Mouse (Mus musculus) MEL (cell line): ENCODE results near the gene Zfp85. TPM values are rescaled to one million over a fixed set of nuclear protein-coding genes. Genes with fewer than 3 reads are reported as not detected.

Experiments
- DNase-seq: peaks from one replicate; pipeline ENCODE4 v3.0.0; 2011; ENCODE audit warnings: low read depth, low spot score
- H3K27ac ChIP-seq: 2 replicates; pipeline ENCODE4 v1.5.1; 2012; ENCODE audit warnings: low read depth, mild to moderate bottlenecking, control low read depth, low read length, moderate library complexity; ENCODE audit not compliant: control insufficient read depth
- H3K27me3 ChIP-seq, 2 experiments: fragments of 150-350 bp in 1 of 2; sonication (generic) in 1 of 2; 2 replicates each; pipeline ENCODE4 v1.6.1; 2012; ENCODE audit warnings: low read length in 2 of 2, mild to moderate bottlenecking in 2 of 2, improper control_type of control experiment in 1 of 2, moderate library complexity in 1 of 2; ENCODE audit not compliant: insufficient read depth in 2 of 2, control insufficient read depth in 1 of 2
- H3K36me3 ChIP-seq, 2 experiments: 2 replicates each; pipeline ENCODE4 v1.6.1; 2012 to 2014; ENCODE audit warnings: low read length in 2 of 2, improper control_type of control experiment in 1 of 2, inconsistent platforms in 1 of 2, mild to moderate bottlenecking in 1 of 2; ENCODE audit not compliant: insufficient read depth in 2 of 2, control insufficient read depth in 1 of 2
- H3K4me1 ChIP-seq, 2 experiments: fragments of 150-350 bp in 1 of 2; sonication (generic) in 1 of 2; 2 replicates each; pipeline ENCODE4 v1.6.1; 2012; ENCODE audit warnings: low read length in 2 of 2, improper control_type of control experiment in 1 of 2, mild to moderate bottlenecking in 1 of 2; ENCODE audit not compliant: insufficient read depth in 2 of 2, control insufficient read depth in 1 of 2
- H3K4me3 ChIP-seq, 2 experiments: fragments of 150-350 bp in 1 of 2; sonication (generic) in 1 of 2; 2 replicates each; pipeline ENCODE4 v1.5.1; 2012; ENCODE audit warnings: low read depth in 2 of 2, low read length in 2 of 2, mild to moderate bottlenecking in 2 of 2, moderate library complexity in 2 of 2, control low read depth in 1 of 2, improper control_type of control experiment in 1 of 2; ENCODE audit not compliant: control insufficient read depth in 1 of 2, insufficient read depth in 1 of 2
- H3K79me2 ChIP-seq: 2 replicates; pipeline ENCODE4 v1.6.1; 2012; ENCODE audit warnings: mild to moderate bottlenecking, low read length, moderate library complexity; ENCODE audit not compliant: control insufficient read depth, poor library complexity, insufficient read depth
- H3K9ac ChIP-seq: 2 replicates; pipeline ENCODE4 v1.6.1; 2012; ENCODE audit warnings: low read depth, mild to moderate bottlenecking, control low read depth, low read length, moderate library complexity; ENCODE audit not compliant: control insufficient read depth, poor library complexity, severe bottlenecking
- H3K9me3 ChIP-seq: fragments of 150-350 bp; sonication (generic); replicated peaks from 2 replicates; pipeline ENCODE4 v1.6.1; 2012; ENCODE audit warnings: mild to moderate bottlenecking, low read length, improper control_type of control experiment, moderate library complexity; ENCODE audit not compliant: insufficient read depth
- BHLHE40 ChIP-seq: IDR thresholded peaks from 2 replicates; pipeline ENCODE4 v1.6.1; 2012; ENCODE audit warnings: low read depth, mild to moderate bottlenecking, inconsistent platforms, low read length, improper control_type of control experiment, borderline replicate concordance
- CHD1 ChIP-seq: IDR thresholded peaks from 2 replicates; pipeline ENCODE4 v1.6.1; 2012; ENCODE audit warnings: low read depth, mild to moderate bottlenecking, inconsistent platforms, low read length, improper control_type of control experiment
- CHD2 ChIP-seq: IDR thresholded peaks from 2 replicates; pipeline ENCODE4 v1.6.1; 2011; ENCODE audit warnings: low read length, improper control_type of control experiment
- E2F4 ChIP-seq: IDR thresholded peaks from 2 replicates; pipeline ENCODE4 v1.6.1; 2011; ENCODE audit warnings: low read depth, low read length, improper control_type of control experiment, borderline replicate concordance
- ELF1 ChIP-seq: IDR thresholded peaks from 2 replicates; pipeline ENCODE4 v1.6.1; 2014; ENCODE audit warnings: low read depth, mild to moderate bottlenecking, inconsistent platforms, low read length, improper control_type of control experiment, moderate library complexity
- EP300 ChIP-seq, 2 experiments: IDR thresholded peaks; 2 replicates each; pipeline ENCODE4 v1.6.1; 2011; ENCODE audit warnings: improper control_type of control experiment in 2 of 2, low read length in 2 of 2, low read depth in 1 of 2, mild to moderate bottlenecking in 1 of 2
- ETS1 ChIP-seq: IDR thresholded peaks from 2 replicates; pipeline ENCODE4 v1.6.1; 2012; ENCODE audit warnings: low read depth, mild to moderate bottlenecking, inconsistent platforms, low read length, improper control_type of control experiment, moderate library complexity
- GATA1 ChIP-seq: IDR thresholded peaks from 2 replicates; pipeline ENCODE4 v1.6.1; 2011; ENCODE audit warnings: low read depth, low read length, improper control_type of control experiment
- HCFC1 ChIP-seq: IDR thresholded peaks from 2 replicates; pipeline ENCODE4 v1.6.1; 2012; ENCODE audit warnings: low read depth, mild to moderate bottlenecking, inconsistent platforms, low read length, improper control_type of control experiment, moderate library complexity
- JUND ChIP-seq: IDR thresholded peaks from 2 replicates; pipeline ENCODE4 v1.6.1; 2011; ENCODE audit warnings: low read depth, mild to moderate bottlenecking, improper control_type of control experiment, low read length
- KAT2A ChIP-seq: conservative IDR thresholded peaks from 2 replicates; pipeline ENCODE4 v1.6.1; 2012; ENCODE audit warnings: low read depth, low read length, improper control_type of control experiment, inconsistent platforms
- MAFK ChIP-seq: IDR thresholded peaks from 2 replicates; pipeline ENCODE4 v1.6.1; 2011; ENCODE audit warnings: low read depth, mild to moderate bottlenecking, low read length, improper control_type of control experiment, borderline replicate concordance
- MAX ChIP-seq: IDR thresholded peaks from 2 replicates; pipeline ENCODE4 v1.6.1; 2011; ENCODE audit warnings: low read length, improper control_type of control experiment
- MAZ ChIP-seq: IDR thresholded peaks from 2 replicates; pipeline ENCODE4 v1.6.1; 2012; ENCODE audit warnings: low read depth, mild to moderate bottlenecking, inconsistent platforms, low read length, improper control_type of control experiment
- MEF2A ChIP-seq: IDR thresholded peaks from 2 replicates; pipeline ENCODE4 v1.6.1; 2014; ENCODE audit warnings: low read depth, mild to moderate bottlenecking, inconsistent platforms, low read length, improper control_type of control experiment; ENCODE audit not compliant: poor library complexity, insufficient replicate concordance, severe bottlenecking; ENCODE audit errors: extremely low read depth
- MXI1 ChIP-seq: IDR thresholded peaks from 2 replicates; pipeline ENCODE4 v1.6.1; 2011; ENCODE audit warnings: mild to moderate bottlenecking, low read depth, low read length, improper control_type of control experiment
- MYB ChIP-seq: IDR thresholded peaks from 2 replicates; pipeline ENCODE4 v1.6.1; 2011; ENCODE audit warnings: mild to moderate bottlenecking, low read depth, low read length, improper control_type of control experiment
- MYC ChIP-seq: IDR thresholded peaks from 2 replicates; pipeline ENCODE4 v1.6.1; 2011; ENCODE audit warnings: low read depth, mild to moderate bottlenecking, low read length, improper control_type of control experiment, moderate library complexity
- NELFE ChIP-seq: IDR thresholded peaks from 2 replicates; pipeline ENCODE4 v1.6.1; 2011; ENCODE audit warnings: low read depth, low read length, improper control_type of control experiment
- NRF1 ChIP-seq: IDR thresholded peaks from 2 replicates; pipeline ENCODE4 v1.6.1; 2014; ENCODE audit warnings: low read depth, mild to moderate bottlenecking, inconsistent platforms, low read length, improper control_type of control experiment, moderate library complexity; ENCODE audit not compliant: poor library complexity, insufficient read depth, severe bottlenecking
- POLR2A ChIP-seq, 2 experiments: IDR thresholded peaks; 2 replicates each; pipeline ENCODE4 v1.6.1; 2011 to 2012; ENCODE audit warnings: low read length in 2 of 2, mild to moderate bottlenecking in 2 of 2, control low read depth in 1 of 2, improper control_type of control experiment in 1 of 2, low read depth in 1 of 2, moderate library complexity in 1 of 2; ENCODE audit not compliant: control insufficient read depth in 1 of 2, insufficient read depth in 1 of 2, poor library complexity in 1 of 2
- POLR2AphosphoS2 ChIP-seq: IDR thresholded peaks from 2 replicates; pipeline ENCODE4 v1.6.1; 2011; ENCODE audit warnings: low read length, improper control_type of control experiment
- POLR2AphosphoS5 ChIP-seq: IDR thresholded peaks from 2 replicates; pipeline ENCODE4 v1.6.1; 2012; ENCODE audit warnings: low read depth, borderline replicate concordance, mild to moderate bottlenecking, inconsistent platforms, low read length, moderate library complexity, mixed read lengths
- RAD21 ChIP-seq: IDR thresholded peaks from 2 replicates; pipeline ENCODE4 v1.6.1; 2011; ENCODE audit warnings: mild to moderate bottlenecking, low read depth, low read length, improper control_type of control experiment
- RCOR1 ChIP-seq: IDR thresholded peaks from 2 replicates; pipeline ENCODE4 v1.6.1; 2012; ENCODE audit warnings: low read depth, mild to moderate bottlenecking, inconsistent platforms, low read length, improper control_type of control experiment
- SIN3A ChIP-seq: IDR thresholded peaks from 2 replicates; pipeline ENCODE4 v1.6.1; 2012; ENCODE audit warnings: low read length, improper control_type of control experiment, inconsistent platforms
- SMC3 ChIP-seq: IDR thresholded peaks from 2 replicates; pipeline ENCODE4 v1.6.1; 2011; ENCODE audit warnings: low read depth, low read length, improper control_type of control experiment
- TAL1 ChIP-seq: IDR thresholded peaks from 2 replicates; pipeline ENCODE4 v1.6.1; 2012; ENCODE audit warnings: mild to moderate bottlenecking, inconsistent platforms, low read length, moderate library complexity, mixed read lengths
- TBP ChIP-seq: IDR thresholded peaks from 2 replicates; pipeline ENCODE4 v1.8.0; 2011; ENCODE audit warnings: low read depth, low read length, improper control_type of control experiment
- TCF12 ChIP-seq: IDR thresholded peaks from 2 replicates; pipeline ENCODE4 v1.6.1; 2014; ENCODE audit warnings: low read depth, mild to moderate bottlenecking, inconsistent platforms, low read length, improper control_type of control experiment, moderate library complexity
- UBTF ChIP-seq: IDR thresholded peaks from 2 replicates; pipeline ENCODE4 v1.6.1; 2012; ENCODE audit warnings: low read depth, mild to moderate bottlenecking, inconsistent platforms, low read length, improper control_type of control experiment, moderate library complexity, borderline replicate concordance; ENCODE audit not compliant: insufficient read depth
- USF1 ChIP-seq: IDR thresholded peaks from 2 replicates; pipeline ENCODE4 v1.6.1; 2014; ENCODE audit warnings: low read depth, mild to moderate bottlenecking, inconsistent platforms, low read length, improper control_type of control experiment, moderate library complexity
- USF2 ChIP-seq, 2 experiments: IDR thresholded peaks; 2 replicates each; pipeline ENCODE4 v1.6.1; 2011 to 2012; ENCODE audit warnings: improper control_type of control experiment in 2 of 2, low read length in 2 of 2, borderline replicate concordance in 1 of 2, inconsistent platforms in 1 of 2, low read depth in 1 of 2, mild to moderate bottlenecking in 1 of 2; ENCODE audit not compliant: insufficient read depth in 1 of 2
- ZC3H11A ChIP-seq: IDR thresholded peaks from 2 replicates; pipeline ENCODE4 v1.6.1; 2012; ENCODE audit warnings: low read depth, mild to moderate bottlenecking, inconsistent platforms, low read length, improper control_type of control experiment
- ZKSCAN1 ChIP-seq: IDR thresholded peaks from 2 replicates; pipeline ENCODE4 v1.6.1; 2012; ENCODE audit warnings: low read depth, mild to moderate bottlenecking, inconsistent platforms, low read length, improper control_type of control experiment, moderate library complexity
- ZNF384 ChIP-seq: IDR thresholded peaks from 2 replicates; pipeline ENCODE4 v1.6.1; 2012; ENCODE audit warnings: low read depth, mild to moderate bottlenecking, inconsistent platforms, low read length, improper control_type of control experiment
- polyA plus RNA-seq, 2 experiments: library from polyadenylated mRNA; stranded (reverse) in 1 of 2; unstranded in 1 of 2; fragments of >175 nt in 1 of 2; fragments of >200 nt in 1 of 2; gene quantifications; 2 replicates each; pipeline versions ENCODE4 v1.2.1 to v1.2.4; 2012; ENCODE audit warnings: low replicate concordance in 2 of 2, low read depth in 1 of 2; ENCODE audit not compliant: insufficient read length in 2 of 2, insufficient read depth in 1 of 2, missing spikeins in 1 of 2
- total RNA-seq: library from RNA; depleted of rRNA; stranded (reverse); fragments of 300-350 nt; gene quantifications from 2 replicates; pipeline ENCODE4 v1.2.3, GENCODE M21; 2012

Zfp85 gene
- total and polyA plus RNA-seq, 3 experiments, result 1.6 to 2.1 TPM; not detected in 1

DNA sequence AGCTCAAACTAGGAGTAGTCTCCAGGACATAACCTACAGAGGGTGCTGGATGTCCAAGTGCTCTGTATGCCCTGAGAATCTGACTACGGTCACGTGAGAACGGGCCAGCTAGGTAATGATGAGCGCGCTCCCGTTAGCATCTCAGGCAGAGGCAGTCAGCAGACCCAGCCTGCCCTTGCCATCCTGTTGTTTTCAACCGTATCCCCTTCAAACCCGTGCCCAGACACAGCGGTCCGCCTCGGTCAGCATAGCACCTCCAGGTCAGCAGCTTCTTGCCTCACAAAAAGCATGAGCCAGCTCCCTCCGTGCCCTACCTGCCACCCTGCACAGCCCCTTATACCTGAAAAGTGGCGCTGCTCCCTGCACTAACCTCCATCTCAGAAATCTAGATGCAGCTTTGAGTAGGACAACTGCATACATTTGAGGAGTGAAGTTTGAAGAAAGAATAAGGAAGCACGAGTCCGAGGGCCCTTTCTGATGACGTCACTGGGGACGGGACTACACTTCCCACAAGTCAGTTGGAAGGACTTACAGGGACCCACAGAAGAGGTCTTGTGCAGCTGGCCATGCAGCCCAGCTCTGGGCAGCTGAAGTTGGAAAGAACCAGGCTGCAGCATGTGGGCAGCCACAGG lies 31.1 kb downstream of the Zfp85 start:
- no peaks in the 10 kb centered on the region for H3K4me1 ChIP-seq
- peak overlapping the region; percentile 88 to 92 for H3K4me3 ChIP-seq
- H3K9ac ChIP-seq, result peak overlapping the region; percentile 71
- no peaks in the 10 kb centered on the region for H3K36me3 ChIP-seq
- H3K27me3 ChIP-seq, result no peaks in the 10 kb centered on the region
- peak overlapping the region; percentile 19; the same call in 1 of the 2 replicates for H3K27ac ChIP-seq
- no peaks in the 10 kb centered on the region for H3K9me3 ChIP-seq
- DNase-seq, result peak; percentile 91
- peaks cover 2% of the 10 kb centered on the region for H3K79me2 ChIP-seq
- TF ChIP-seq POLR2AphosphoS2 (no peak), NELFE (peak; percentile 55), SIN3A (peak; percentile 92), HCFC1 (peak; percentile 91), BHLHE40 (no peak; the same call in 1 of the 2 replicates), MXI1 (peak; percentile 86), CHD2 (no peak), ETS1 (0 out of 2 replicates have a peak, but pooled peaks have one; percentile 12), POLR2AphosphoS5 (no peak), CHD1 (no peak), POLR2A (IDR thresholded peaks at IDR 0.05; ENCODE audit: control insufficient read depth in 1 of 2, insufficient read depth in 1 of 2, low read depth in 1 of 2, low read length in 2 of 2, poor library complexity in 1 of 2) (peak in 1 of 2 experiments; percentile 52; a peak in 1 of 4 replicates), TBP (0 out of 2 replicates have a peak, but pooled peaks have one; percentile 49), MAX (peak; percentile 72; the same call in 1 of the 2 replicates), RCOR1 (no peak), ZKSCAN1 (no peak), GATA1 (no peak), MAFK (no peak), NRF1 (no peak), TAL1 (no peak), ELF1 (peak; percentile 86), TCF12 (no peak), USF1 (0 out of 2 replicates have a peak, but pooled peaks have one; percentile 29), KAT2A (peak; percentile 68; the same call in 1 of the 2 replicates), E2F4 (no peak), USF2 (IDR thresholded peaks at IDR 0.05; ENCODE audit: borderline replicate concordance in 1 of 2, insufficient read depth in 1 of 2, low read depth in 1 of 2, low read length in 2 of 2) (no peak), RAD21 (no peak), ZC3H11A (no peak), MYB (no peak), SMC3 (peak; percentile 14; the same call in 1 of the 2 replicates), ZNF384 (no peak), EP300 (IDR thresholded peaks at IDR 0.05; ENCODE audit: low read depth in 1 of 2, low read length in 2 of 2) (no peak), JUND (no peak; the same call in 1 of the 2 replicates), MAZ (no peak), UBTF (no peak), MEF2A (no peak), MYC (peak; percentile 62; the same call in 1 of the 2 replicates)
